Comparison of ENCODE assay signal across 8 mouse cellular contexts in the genomic region with DNA sequence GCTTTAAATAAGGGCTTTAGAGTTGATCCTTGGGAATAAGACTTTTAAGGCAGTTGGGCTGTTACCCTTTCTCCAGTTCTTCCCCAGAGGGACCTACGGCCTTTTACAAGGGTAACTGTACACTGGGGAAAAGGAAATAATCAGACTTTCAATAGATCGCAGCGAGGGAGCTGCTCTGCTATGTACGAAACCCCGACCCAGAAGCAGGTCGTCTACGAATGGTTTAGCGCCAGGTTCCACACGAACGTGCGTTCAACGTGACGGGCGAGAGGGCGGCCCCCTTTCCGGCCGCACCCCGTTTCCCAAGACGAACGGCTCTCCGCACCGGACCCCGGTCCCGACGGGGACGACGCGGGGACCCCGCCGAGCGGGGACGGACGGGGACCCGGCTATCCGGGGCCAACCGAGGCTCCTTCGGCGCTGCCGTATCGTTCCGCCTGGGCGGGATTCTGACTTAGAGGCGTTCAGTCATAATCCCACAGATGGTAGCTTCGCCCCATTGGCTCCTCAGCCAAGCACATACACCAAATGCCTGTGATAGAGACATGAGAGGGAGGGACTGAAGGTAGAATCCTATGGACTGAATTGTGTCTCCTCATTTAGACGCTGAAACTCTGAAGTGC. TPM values are rescaled to one million over a fixed set of nuclear protein-coding genes. Genes with fewer than 3 reads are reported as not detected.
DNase-seq lines count a peak whose midpoint lies in the region; ATAC-seq lines count a peak whose summit lies in the region.
"Not testable (repeated sequence)": the region's sequence is repeated elsewhere in the genome, so short reads cannot be mapped to it uniquely, and the experiment has no call there.

No protein-coding gene starts in this region.

- not testable (repeated sequence) for H3K27ac ChIP-seq in forebrain, embryonic 14.5 days (ENCODE audit: low read depth, low read length); heart, embryonic 16.5 days (ENCODE audit: low read length); kidney, embryonic 14.5 days (ENCODE audit: low read depth, low read length)

- not testable (repeated sequence) for H3K27me3 ChIP-seq in forebrain, embryonic 14.5 days (replicated peaks; ENCODE audit: control insufficient read depth, insufficient read depth, low read length); heart, embryonic 16.5 days (ENCODE audit: control insufficient read depth, insufficient read depth, low read length); kidney, embryonic 14.5 days (ENCODE audit: control insufficient read depth, insufficient read depth, low read length)

- peak; percentile 6 for DNase-seq in forebrain, embryonic 14.5 days (ENCODE audit: low spot score)
- peak; percentile 86 to 90 for DNase-seq in left cerebral cortex, postnatal 25 days (ENCODE audit: low spot score in 2 of 2)
- DNase-seq in lung, postnatal 4 days: peak; percentile 74 to 79
- peak; percentile 83 for DNase-seq in right cerebral cortex, adult 18-20 months
- DNase-seq in urinary bladder, adult 18-20 months (ENCODE audit: low spot score in 2 of 2): peak; percentile 70 to 94

- not testable (repeated sequence) for H3K9ac ChIP-seq in forebrain, embryonic 14.5 days (ENCODE audit: low read length); heart, embryonic 16.5 days (ENCODE audit: low read length); kidney, embryonic 14.5 days (ENCODE audit: low read depth, low read length)

- 0 out of 2 replicates have a peak overlapping the region, but pooled peaks have one; percentile 5 for H3K4me3 ChIP-seq in forebrain, embryonic 14.5 days (ENCODE audit: low read depth, low read length)
- H3K4me3 ChIP-seq in heart, embryonic 16.5 days (ENCODE audit: low read length): peak overlapping the region; percentile 26
- H3K4me3 ChIP-seq in kidney, embryonic 14.5 days (ENCODE audit: low read length): not testable (repeated sequence)

- intact Hi-C loops in left cerebral cortex, postnatal 25 days (cut with DNase I): not testable (repeated sequence)

- peak; percentile 92 for ATAC-seq in cerebellum, adult (ENCODE audit: insufficient number of reproducible peaks, low FRiP score, low TSS enrichment)
- ATAC-seq in forebrain, embryonic 14.5 days: peak; percentile 100
- ATAC-seq in heart, embryonic 16.5 days (replicated peaks; ENCODE audit: extremely low read depth, insufficient read depth, low FRiP score): peak; percentile 100
- ATAC-seq in kidney, embryonic 14.5 days (ENCODE audit: low FRiP score, low TSS enrichment): peak; percentile 100

- H3K36me3 ChIP-seq in forebrain, embryonic 14.5 days (ENCODE audit: control insufficient read depth, insufficient read depth, low read length): not testable (repeated sequence)
- peaks cover 12% of the 10 kb centered on the region for H3K36me3 ChIP-seq in heart, embryonic 16.5 days (ENCODE audit: control insufficient read depth, insufficient read depth)
- peaks cover 14% of the 10 kb centered on the region; the same call in 1 of the 2 replicates for H3K36me3 ChIP-seq in kidney, embryonic 14.5 days (ENCODE audit: control insufficient read depth, insufficient read depth, low read length)

- not testable (repeated sequence) for H3K4me1 ChIP-seq in forebrain, embryonic 14.5 days (ENCODE audit: control insufficient read depth, insufficient read depth, low read length); heart, embryonic 16.5 days (ENCODE audit: control insufficient read depth, insufficient read depth, low read length); kidney, embryonic 14.5 days (ENCODE audit: control insufficient read depth, insufficient read depth, low read length)

- 24% methylated on average over 30 of the region's 45 CpGs for WGBS in forebrain, embryonic 14.5 days
- 39% methylated on average over 30 of the region's 45 CpGs for WGBS in heart, embryonic 16.5 days
- WGBS in kidney, embryonic 14.5 days: 23% methylated on average over 31 of the region's 45 CpGs

- H3K4me2 ChIP-seq in forebrain, embryonic 14.5 days (ENCODE audit: low read length): peak overlapping the region; percentile 38
- H3K4me2 ChIP-seq in heart, embryonic 16.5 days (ENCODE audit: low read depth, low read length): peak overlapping the region; percentile 46
- peak overlapping the region; percentile 31; the same call in 1 of the 2 replicates for H3K4me2 ChIP-seq in kidney, embryonic 14.5 days (replicated peaks; ENCODE audit: low read depth, low read length)

- H3K9me3 ChIP-seq in forebrain, embryonic 14.5 days (replicated peaks; ENCODE audit: control insufficient read depth, low read length); heart, embryonic 16.5 days (replicated peaks; ENCODE audit: control insufficient read depth, low read length); kidney, embryonic 14.5 days (ENCODE audit: control insufficient read depth, low read length): not testable (repeated sequence)

RNA-seq across cellular contexts. Expression of gene Tspan3, which starts 58.3 kb away (rescaled TPM):
- polyA plus RNA-seq in forebrain, embryonic 14.5 days (2014; fragmentation: Nextera tagmentation; extraction: Ambion mirVana): 545 and 577 TPM in 2 replicates
- polyA plus RNA-seq in heart, embryonic 16.5 days (2015; fragmentation: Nextera tagmentation; extraction: Ambion mirVana): 457 and 460 TPM in 2 replicates
- polyA plus RNA-seq in kidney, embryonic 14.5 days (2014; fragmentation: Nextera tagmentation; extraction: Ambion mirVana): 418 and 533 TPM in 2 replicates
- 100 to 1,000 TPM; 377 to 393 TPM for total RNA-seq in left cerebral cortex, postnatal 25 days (2021)

Comparison
In these comparisons a context has a peak if more than half of its experiments do, and no peak if none do; other contexts are left out.
1. DNase-seq: peak in every context shown above with its lines; median percentile 88 in left cerebral cortex, postnatal 25 days; 83 in right cerebral cortex, adult 18-20 months; 82 in urinary bladder, adult 18-20 months; 76 in lung, postnatal 4 days; 6 in forebrain, embryonic 14.5 days.